Mouse (Mus musculus) midbrain, embryonic 10.5 days (tissue): ENCODE results near the gene Prps2. TPM values are rescaled to one million over a fixed set of nuclear protein-coding genes. Genes with fewer than 3 reads are reported as not detected.
"Not testable (repeated sequence)": the region's sequence is repeated elsewhere in the genome, so short reads cannot be mapped to it uniquely, and the experiment has no call there.

ENCODE experiments used
- DNase-seq: peaks from one replicate; pipeline ENCODE4 v3.0.0-alpha.2; 2017; ENCODE audit warnings: low spot score
- H3K27ac ChIP-seq: fragments of 300-500 bp; sonication (generic); replicated peaks from 2 replicates; pipeline ENCODE4 v1.5.1; 2016; ENCODE audit warnings: mild to moderate bottlenecking
- H3K27me3 ChIP-seq: fragments of 300-500 bp; sonication (generic); 2 replicates; pipeline ENCODE4 v1.6.1; 2016; ENCODE audit warnings: low read depth, mild to moderate bottlenecking; ENCODE audit not compliant: poor library complexity, severe bottlenecking
- H3K36me3 ChIP-seq: fragments of 300-500 bp; sonication (generic); 2 replicates; pipeline ENCODE4 v1.6.1; 2016; ENCODE audit warnings: mild to moderate bottlenecking, moderate library complexity
- H3K4me1 ChIP-seq: fragments of 300-500 bp; sonication (generic); 2 replicates; pipeline ENCODE4 v1.6.1; 2016
- H3K4me3 ChIP-seq: fragments of 300-500 bp; sonication (generic); 2 replicates; pipeline ENCODE4 v1.5.1; 2016; ENCODE audit warnings: mild to moderate bottlenecking, moderate library complexity
- H3K9me3 ChIP-seq: fragments of 300-500 bp; sonication (generic); replicated peaks from 2 replicates; pipeline ENCODE4 v1.6.1; 2016; ENCODE audit warnings: mild to moderate bottlenecking
- WGBS: fragments of 180-500 bp; shearing (Covaris S2); methylation state at CpG from one replicate; pipeline ENCODE4 v1.1.7; 2016; 5-methylcytosine and 5-hydroxymethylcytosine counted together
- polyA plus RNA-seq: library from polyadenylated mRNA; unstranded; fragments of >200 nt; fragmentation: Nextera tagmentation; extraction: Ambion mirVana; gene quantifications from 2 replicates; pipeline ENCODE4 v1.2.1, GENCODE M21; 2016

Prps2 gene
- 23.0 and 24.3 TPM in 2 replicates for polyA plus RNA-seq

DNA sequence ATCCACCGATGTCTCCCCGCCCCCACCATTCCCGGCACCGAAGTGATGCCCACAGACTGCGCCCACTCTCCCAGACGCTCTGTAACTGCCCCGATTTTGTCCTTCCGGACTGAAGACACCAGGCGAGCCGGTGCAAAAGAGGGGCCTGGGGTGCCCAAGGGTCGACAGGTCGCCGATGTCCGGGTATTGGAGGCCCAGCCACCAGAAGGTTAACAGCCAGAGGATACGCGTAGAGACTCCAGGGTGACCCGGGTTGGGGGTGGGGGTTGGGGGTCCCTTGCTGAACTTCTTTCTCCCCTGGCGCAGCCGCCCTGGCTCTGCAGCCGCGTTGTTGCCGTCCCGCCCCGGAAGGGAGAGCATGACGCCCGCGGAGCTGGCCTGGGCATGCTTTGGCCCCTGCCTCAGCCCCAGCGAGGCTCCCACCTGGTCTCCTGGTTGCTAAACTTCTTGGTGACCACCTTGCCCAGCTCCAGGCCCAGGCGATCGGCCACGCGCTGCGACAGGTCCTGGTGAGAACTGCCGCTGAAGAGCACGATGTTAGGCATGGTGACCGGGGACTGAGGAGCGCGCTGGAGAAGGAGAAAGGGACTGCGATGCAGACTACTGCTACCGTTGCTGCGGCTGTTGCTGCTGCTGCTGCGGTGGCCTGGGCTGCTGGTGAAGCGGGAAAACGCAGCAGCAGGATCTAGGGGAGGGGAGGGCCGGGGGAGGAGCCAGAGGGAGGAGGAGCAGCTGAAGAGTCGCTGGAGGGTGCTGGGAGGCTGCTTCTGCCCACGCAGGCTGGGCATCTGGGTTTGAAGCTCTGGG, at the start of gene Prps2:
Gene Prps2, minus strand, starts transcription at position 703 of the 807 bp plus-strand sequence.
- Histone ChIP-seq H3K9me3 (no peaks in the 10 kb centered on the region), H3K27me3 (peaks cover 97% of the 10 kb centered on the region), H3K36me3 (no peaks in the 10 kb centered on the region), H3K27ac (peak within 1 kb of the TSS; percentile 88), H3K4me3 (peak within 1 kb of the TSS; percentile 65), H3K4me1 (peaks cover 9% of the 10 kb centered on the region; the same call in 1 of the 2 replicates)
- WGBS, result 29% methylated on average over 43 of the region's 47 CpGs
- DNase-seq, result peak; percentile 65

DNA sequence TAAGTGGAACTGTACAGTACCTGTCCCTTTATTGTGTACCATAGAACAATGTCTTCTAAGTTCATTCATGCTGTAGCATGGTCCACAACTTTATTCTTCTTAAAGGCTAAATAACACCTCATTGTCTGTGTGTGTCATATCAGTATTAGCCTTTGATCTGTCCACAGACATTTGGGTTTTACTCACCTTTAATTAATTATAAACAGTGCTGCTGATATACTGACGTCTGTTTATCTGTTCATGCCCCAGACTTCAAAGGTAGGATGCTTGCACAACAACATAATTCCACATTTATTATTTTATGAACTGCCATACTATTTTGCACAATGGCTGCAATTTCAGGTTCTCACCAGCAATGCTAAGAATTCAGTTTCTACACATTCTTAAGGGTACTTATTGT, 35.1 kb upstream of the Prps2 start:
- H3K27ac ChIP-seq, result no peak overlapping the region
- no peaks in the 10 kb centered on the region for H3K4me1 ChIP-seq
- no peaks in the 10 kb centered on the region for H3K9me3 ChIP-seq
- WGBS, result 77% methylated on average over 1 of the region's 1 CpGs
- H3K27me3 ChIP-seq, result peaks cover 75% of the 10 kb centered on the region
- DNase-seq, result no peak
- no peak overlapping the region for H3K4me3 ChIP-seq
- no peaks in the 10 kb centered on the region for H3K36me3 ChIP-seq

GRCm38 (mm10) chrX:167394940-167395339, 12.4 kb upstream of the Prps2 start:
- Histone ChIP-seq H3K4me1 (no peaks in the 10 kb centered on the region), H3K27me3 (peaks cover 91% of the 10 kb centered on the region), H3K9me3 (no peaks in the 10 kb centered on the region), H3K4me3 (no peak overlapping the region), H3K36me3 (no peaks in the 10 kb centered on the region), H3K27ac (no peak overlapping the region)
- DNase-seq, result no peak
- WGBS, result 78% methylated on average over 3 of the region's 3 CpGs

DNA sequence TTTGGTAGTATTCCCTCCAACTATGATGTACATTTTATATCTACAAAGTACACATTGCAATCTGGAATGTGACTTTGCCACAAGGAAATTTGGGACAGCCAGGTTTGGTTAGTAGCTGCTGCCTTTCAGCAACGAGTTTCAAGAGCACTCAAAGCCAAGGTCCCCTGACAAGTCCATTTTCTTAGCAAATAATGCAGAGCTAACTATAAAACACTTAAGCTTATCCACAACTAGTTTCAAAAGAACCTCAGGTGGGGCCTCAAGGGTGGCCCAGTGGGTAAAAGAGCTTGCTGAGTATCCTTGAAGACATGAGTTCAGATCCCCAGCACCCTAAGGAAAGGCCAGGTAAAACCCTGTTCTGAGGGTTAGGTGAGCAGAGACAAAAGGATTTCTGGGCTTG, 4.1 kb upstream of the Prps2 start:
- Histone ChIP-seq H3K36me3 (no peaks in the 10 kb centered on the region), H3K27ac (no peak overlapping the region), H3K9me3 (no peaks in the 10 kb centered on the region), H3K27me3 (peaks cover 84% of the 10 kb centered on the region), H3K4me1 (peaks cover 4% of the 10 kb centered on the region; the same call in 1 of the 2 replicates), H3K4me3 (no peak overlapping the region)
- WGBS, result 68% methylated on average over 1 of the region's 1 CpGs
- DNase-seq, result no peak

GRCm38 (mm10) chrX:167382854-167383186, 271 bp upstream of the Prps2 start:
- peaks cover 9% of the 10 kb centered on the region; the same call in 1 of the 2 replicates for H3K4me1 ChIP-seq
- H3K27me3 ChIP-seq, result peaks cover 97% of the 10 kb centered on the region
- H3K4me3 ChIP-seq, result peak overlapping the region; percentile 65
- WGBS, result 50% methylated on average over 7 of the region's 7 CpGs
- DNase-seq, result no peak
- H3K9me3 ChIP-seq, result no peaks in the 10 kb centered on the region
- no peaks in the 10 kb centered on the region for H3K36me3 ChIP-seq
- peak overlapping the region; percentile 88; the same call in 1 of the 2 replicates for H3K27ac ChIP-seq

DNA sequence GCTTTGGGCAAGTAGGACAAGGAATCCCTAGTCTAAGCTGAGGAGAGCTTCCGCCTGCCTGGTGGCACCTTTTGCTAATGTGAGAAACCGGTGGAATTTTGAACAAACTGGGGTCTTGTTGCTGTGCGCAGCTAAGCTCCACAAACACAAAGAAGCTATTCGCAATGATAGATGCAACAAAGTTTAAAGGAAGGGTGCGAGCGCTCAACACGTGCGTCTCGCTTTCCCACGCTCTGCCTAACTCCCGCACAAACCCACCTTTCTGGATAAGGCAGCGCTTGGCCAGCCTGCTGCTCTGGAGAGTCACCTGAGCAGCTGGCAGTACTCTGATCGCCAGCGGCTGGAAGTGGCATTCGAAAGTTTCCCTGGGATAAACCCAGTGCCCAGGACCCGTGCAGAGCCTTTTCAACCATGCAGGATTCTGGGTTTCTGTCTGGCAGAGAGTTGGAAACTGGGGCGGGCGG, 934 bp downstream of the Prps2 start:
- Histone ChIP-seq H3K9me3 (no peaks in the 10 kb centered on the region), H3K27ac (peak overlapping the region; percentile 88), H3K4me3 (peak overlapping the region; percentile 65), H3K27me3 (peaks cover 97% of the 10 kb centered on the region), H3K4me1 (peaks cover 9% of the 10 kb centered on the region; the same call in 1 of the 2 replicates), H3K36me3 (no peaks in the 10 kb centered on the region)
- WGBS, result 25% methylated on average over 18 of the region's 18 CpGs
- no peak for DNase-seq

DNA sequence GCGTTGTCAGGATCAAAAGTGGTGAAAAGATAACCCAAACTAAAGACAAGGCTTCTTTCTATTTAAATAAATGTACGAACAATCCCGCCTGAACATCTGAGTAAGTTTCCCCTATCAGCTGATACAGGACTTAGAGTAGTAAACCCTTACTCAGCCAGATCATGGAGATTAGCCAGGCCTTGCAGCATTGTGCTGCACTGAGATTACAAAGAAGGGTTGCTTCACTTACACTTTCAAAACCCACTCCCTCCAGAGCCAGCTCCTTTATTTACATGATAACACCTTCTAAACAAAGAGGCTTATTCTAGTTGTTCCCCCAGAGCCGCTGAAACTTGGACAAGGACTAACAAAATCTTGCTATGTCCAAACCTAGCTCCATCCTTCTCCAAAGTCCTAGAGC, 2.5 kb downstream of the Prps2 start:
- H3K4me1 ChIP-seq, result peaks cover 9% of the 10 kb centered on the region; the same call in 1 of the 2 replicates
- no peaks in the 10 kb centered on the region for H3K36me3 ChIP-seq
- no peak for DNase-seq
- 49% methylated on average over 4 of the region's 4 CpGs for WGBS
- H3K27me3 ChIP-seq, result peaks cover 97% of the 10 kb centered on the region
- H3K27ac ChIP-seq, result no peak overlapping the region
- no peak overlapping the region for H3K4me3 ChIP-seq
- H3K9me3 ChIP-seq, result no peaks in the 10 kb centered on the region

DNA sequence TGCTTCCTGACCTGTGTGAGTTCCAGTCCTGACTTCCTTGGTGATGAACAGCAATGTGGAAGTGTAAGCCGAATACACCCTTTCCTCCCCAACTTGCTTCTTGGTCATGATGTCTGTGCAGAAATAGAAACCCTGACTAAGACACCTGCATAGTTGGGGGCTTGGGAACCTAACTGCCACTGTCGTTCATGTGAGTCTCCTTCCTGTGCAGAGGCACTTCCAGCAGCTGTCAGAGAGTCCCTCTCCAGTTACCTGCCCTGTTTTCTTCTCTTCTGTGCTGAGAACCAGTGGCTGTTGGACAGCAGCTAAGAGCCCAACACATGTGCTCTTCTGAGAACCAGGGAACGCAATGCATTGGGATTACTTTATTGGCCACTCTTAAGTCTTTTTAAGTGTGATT, 21.3 kb downstream of the Prps2 start:
- 91% methylated on average over 3 of the region's 3 CpGs for WGBS
- Histone ChIP-seq H3K27me3 (peaks cover 98% of the 10 kb centered on the region), H3K36me3 (peaks cover 17% of the 10 kb centered on the region; the same call in 1 of the 2 replicates)
- not testable (repeated sequence) for H3K9me3 ChIP-seq, H3K4me1 ChIP-seq, H3K4me3 ChIP-seq, H3K27ac ChIP-seq, DNase-seq

GRCm38 (mm10) chrX:167359704-167360103, 22.8 kb downstream of the Prps2 start:
- no peak for DNase-seq
- WGBS, result 93% methylated on average over 7 of the region's 7 CpGs
- H3K4me1 ChIP-seq, result no peaks in the 10 kb centered on the region
- no peak overlapping the region for H3K4me3 ChIP-seq
- peaks cover 17% of the 10 kb centered on the region; the same call in 1 of the 2 replicates for H3K36me3 ChIP-seq
- H3K9me3 ChIP-seq, result no peaks in the 10 kb centered on the region
- peaks cover 100% of the 10 kb centered on the region for H3K27me3 ChIP-seq
- H3K27ac ChIP-seq, result no peak overlapping the region

GRCm38 (mm10) chrX:167357415-167357814, 25.1 kb downstream of the Prps2 start:
- Histone ChIP-seq H3K36me3 (peaks cover 17% of the 10 kb centered on the region; the same call in 1 of the 2 replicates), H3K27me3 (peaks cover 100% of the 10 kb centered on the region), H3K4me3 (no peak overlapping the region), H3K9me3 (no peaks in the 10 kb centered on the region), H3K27ac (no peak overlapping the region), H3K4me1 (no peaks in the 10 kb centered on the region)
- WGBS, result 76% methylated on average over 2 of the region's 2 CpGs
- no peak for DNase-seq

DNA sequence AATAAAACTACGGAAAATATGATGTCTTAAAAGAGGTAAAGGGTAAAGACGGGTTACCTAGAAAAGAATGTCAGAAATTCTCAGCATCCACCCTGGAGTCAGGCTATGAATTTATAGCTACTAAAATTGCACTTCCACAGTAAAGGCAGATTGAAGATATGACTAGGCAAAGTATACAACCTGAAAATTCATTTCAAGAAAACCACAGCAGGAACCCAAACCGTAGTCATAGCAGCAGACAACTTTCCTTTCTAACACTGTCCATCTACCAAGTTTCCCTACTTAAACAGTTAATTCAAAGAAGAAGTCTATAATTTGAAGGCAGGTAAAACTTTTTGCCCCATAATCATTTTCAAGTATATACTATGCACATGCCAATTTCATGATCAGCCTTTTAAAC, 26.6 kb downstream of the Prps2 start:
- Histone ChIP-seq H3K36me3 (peaks cover 4% of the 10 kb centered on the region; the same call in 1 of the 2 replicates), H3K27ac (no peak overlapping the region), H3K4me3 (no peak overlapping the region), H3K4me1 (no peaks in the 10 kb centered on the region), H3K27me3 (peaks cover 92% of the 10 kb centered on the region), H3K9me3 (no peaks in the 10 kb centered on the region)
- no peak for DNase-seq
- WGBS, result 91% methylated on average over 3 of the region's 3 CpGs

GRCm38 (mm10) chrX:167353617-167354016, 28.9 kb downstream of the Prps2 start:
- 93% methylated on average over 2 of the region's 2 CpGs for WGBS
- no peaks in the 10 kb centered on the region; the same call in 1 of the 2 replicates for H3K36me3 ChIP-seq

DNA sequence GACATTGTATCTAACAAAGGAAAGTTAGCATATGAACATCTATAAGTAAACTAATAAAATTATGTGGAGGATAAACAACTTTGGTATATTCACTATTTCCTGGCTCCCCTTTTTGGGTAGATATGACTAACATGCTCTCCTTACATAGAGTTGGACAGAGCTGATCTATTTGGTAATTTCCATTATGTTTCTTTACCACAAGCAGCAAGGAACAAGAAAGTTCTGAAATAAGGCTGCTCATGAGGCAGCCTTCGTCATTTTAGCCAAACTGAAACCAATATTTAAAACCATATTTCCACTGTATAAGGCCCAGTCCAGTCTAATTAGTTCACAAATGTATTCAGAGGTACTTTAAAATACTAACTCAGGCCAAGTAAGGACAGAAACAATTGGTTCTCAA, 36.1 kb downstream of the Prps2 start:
- WGBS, result 88% methylated on average over 1 of the region's 1 CpGs
- H3K9me3 ChIP-seq, result no peaks in the 10 kb centered on the region
- peaks cover 90% of the 10 kb centered on the region for H3K27me3 ChIP-seq
- H3K36me3 ChIP-seq, result no peaks in the 10 kb centered on the region; the same call in 1 of the 2 replicates
- no peaks in the 10 kb centered on the region for H3K4me1 ChIP-seq
- DNase-seq, result no peak
- no peak overlapping the region for H3K4me3 ChIP-seq
- no peak overlapping the region for H3K27ac ChIP-seq

More at GRCm38 (mm10) chrX:167353617-167354016, 28.9 kb downstream of the Prps2 start:
- H3K27ac ChIP-seq, result no peak overlapping the region
- H3K4me1 ChIP-seq, result no peaks in the 10 kb centered on the region
- H3K9me3 ChIP-seq, result no peaks in the 10 kb centered on the region
- H3K4me3 ChIP-seq, result no peak overlapping the region
- peaks cover 91% of the 10 kb centered on the region for H3K27me3 ChIP-seq
- DNase-seq, result no peak
